Mouse (Mus musculus) layer of hippocampus, postnatal 25 days (tissue): ENCODE measurements at regions not wholly inside any gene's neighbourhood (a gene's known extent, or its start where the extent isn't known, plus 50 kb on each side); places are given as distances from the start of the nearest gene placed in this dataset.
"Not testable (repeated sequence)": the region's sequence is repeated elsewhere in the genome, so short reads cannot be mapped to it uniquely, and the experiment has no call there.

Experiments used
- DNase-seq, 2 experiments: peaks; one replicate each; pipeline ENCODE4 v3.0.0; 2022; ENCODE audit warnings: mixed read lengths in 2 of 2, low spot score in 1 of 2; ENCODE audit errors: extremely low spot score in 1 of 2

- DNase-seq = no peak
These were observed 171.2 kb upstream of the Kit start for GRCm38 (mm10) chr5:75403531-75403930.

GRCm38 (mm10) chr5:75404601-75405285, 170.0 kb upstream of the Kit start:
- no peak for DNase-seq

GRCm38 (mm10) chr5:75405496-75405895, 169.2 kb upstream of the Kit start:
- no peak for DNase-seq

GRCm38 (mm10) chr5:75407686-75408085, 167.0 kb upstream of the Kit start:
- DNase-seq = no peak

GRCm38 (mm10) chr5:75410240-75411186, 164.2 kb upstream of the Kit start:
- DNase-seq = no peak

GRCm38 (mm10) chr5:75419282-75419681, 155.4 kb upstream of the Kit start:
- not testable (repeated sequence) for DNase-seq

GRCm38 (mm10) chr5:75432885-75433284, 141.8 kb upstream of the Kit start:
- no peak for DNase-seq

- no peak for DNase-seq
These were observed 136.8 kb upstream of the Kit start for GRCm38 (mm10) chr5:75437924-75438323.

- no peak for DNase-seq
These were observed 130.6 kb upstream of the Kit start for GRCm38 (mm10) chr5:75444024-75444604.

GRCm38 (mm10) chr5:75446386-75446785, 128.3 kb upstream of the Kit start:
- DNase-seq = no peak

- DNase-seq = no peak
These were observed 124.7 kb upstream of the Kit start for GRCm38 (mm10) chr5:75449913-75450525.

GRCm38 (mm10) chr5:75450564-75450963, 124.2 kb upstream of the Kit start:
- DNase-seq = no peak

GRCm38 (mm10) chr5:75451081-75451480, 123.6 kb upstream of the Kit start:
- no peak for DNase-seq

GRCm38 (mm10) chr5:75451693-75452092, 123.0 kb upstream of the Kit start:
- no peak for DNase-seq

- DNase-seq = peak in 1 of 2 experiments; percentile 11
These were observed 120.8 kb upstream of the Kit start for GRCm38 (mm10) chr5:75453757-75454390.

- no peak for DNase-seq
These were observed 119.7 kb upstream of the Kit start for GRCm38 (mm10) chr5:75454961-75455541.

- DNase-seq = no peak
These were observed 117.3 kb upstream of the Kit start for GRCm38 (mm10) chr5:75457403-75457802.

- DNase-seq = no peak
These were observed 116.4 kb upstream of the Kit start for GRCm38 (mm10) chr5:75458317-75458716.

GRCm38 (mm10) chr5:75459758-75460354, 114.9 kb upstream of the Kit start:
- DNase-seq = no peak
